Mouse (Mus musculus): ENCODE data around the gene Klf13.

The Klf13 gene

GRCm38 (mm10) chr7:63938914-63939396 lies at the start of gene Klf13:
TSS of gene Klf13 (minus strand) at chr7:63938915.
- DNase-seq: peak; percentile 95 to 98

- no peak for DNase-seq
Observed at GRCm38 (mm10) chr7:63988391-63988790, 49.7 kb upstream of the Klf13 start.

GRCm38 (mm10) chr7:63986407-63987182 lies 47.9 kb upstream of the Klf13 start:
- DNase-seq: peak; percentile 60 to 77

- no peak for DNase-seq
Observed at GRCm38 (mm10) chr7:63985696-63986406, 47.1 kb upstream of the Klf13 start.

GRCm38 (mm10) chr7:63985266-63985665 lies 46.6 kb upstream of the Klf13 start:
- no peak for DNase-seq

GRCm38 (mm10) chr7:63984329-63984728 lies 45.6 kb upstream of the Klf13 start:
- DNase-seq: no peak

- DNase-seq: no peak
Observed at GRCm38 (mm10) chr7:63977631-63978030, 38.9 kb upstream of the Klf13 start.

- DNase-seq: no peak
Observed at GRCm38 (mm10) chr7:63970986-63971385, 32.3 kb upstream of the Klf13 start.

- no peak for DNase-seq
Observed at GRCm38 (mm10) chr7:63969941-63970340, 31.2 kb upstream of the Klf13 start.

- DNase-seq: no peak
Observed at GRCm38 (mm10) chr7:63965635-63966418, 27.1 kb upstream of the Klf13 start.

- DNase-seq: peak in 1 of 2 experiments; percentile 21
Observed at GRCm38 (mm10) chr7:63965135-63965534, 26.4 kb upstream of the Klf13 start.

- DNase-seq: no peak
Observed at GRCm38 (mm10) chr7:63964121-63964520, 25.4 kb upstream of the Klf13 start.

GRCm38 (mm10) chr7:63963632-63964031 lies 24.9 kb upstream of the Klf13 start:
- DNase-seq: no peak

- no peak for DNase-seq
Observed at GRCm38 (mm10) chr7:63957872-63958640, 19.3 kb upstream of the Klf13 start.

GRCm38 (mm10) chr7:63956981-63957713 lies 18.4 kb upstream of the Klf13 start:
- DNase-seq: no peak

GRCm38 (mm10) chr7:63956138-63956823 lies 17.6 kb upstream of the Klf13 start:
- no peak for DNase-seq

GRCm38 (mm10) chr7:63955440-63955839 lies 16.7 kb upstream of the Klf13 start:
- DNase-seq: no peak

- DNase-seq: no peak
Observed at GRCm38 (mm10) chr7:63952077-63952898, 13.6 kb upstream of the Klf13 start.

GRCm38 (mm10) chr7:63950931-63951607 lies 12.4 kb upstream of the Klf13 start:
- DNase-seq: no peak

- no peak for DNase-seq
Observed at GRCm38 (mm10) chr7:63949176-63949575, 10.5 kb upstream of the Klf13 start.
